Mouse (Mus musculus): Measurements from ENCODE around the gene Magi1. TPM values are rescaled to one million over a fixed set of nuclear protein-coding genes. Genes with fewer than 3 reads are reported as not detected.

Gene Magi1
- polyA plus RNA-seq, 1 experiment from 2014 or later, result 7.0 TPM

GRCm38 (mm10) chr6:93821512-93821911, 462.2 kb downstream of the Magi1 start:
- no peak overlapping the region for H3K4me3 ChIP-seq (ENCODE audit: low read length)
- no peak overlapping the region for H3K4me2 ChIP-seq (replicated peaks; ENCODE audit: low read depth, low read length)
- no peaks in the 10 kb centered on the region for H3K36me3 ChIP-seq (ENCODE audit: insufficient read depth, low read length)
- H3K27me3 ChIP-seq (ENCODE audit: insufficient read depth, low read length), result no peaks in the 10 kb centered on the region
- WGBS, result 24% methylated on average over 7 of the region's 7 CpGs
- H3K27ac ChIP-seq (ENCODE audit: low read length), result no peak overlapping the region; the same call in 1 of the 2 replicates
- H3K9ac ChIP-seq (replicated peaks; ENCODE audit: low read length), result no peak overlapping the region
- peak; percentile 61; the same call in 1 of the 2 replicates for ATAC-seq (ENCODE audit: low FRiP score, low TSS enrichment)
- H3K4me1 ChIP-seq (ENCODE audit: insufficient read depth, low read length), result peaks cover 21% of the 10 kb centered on the region; the same call in 1 of the 2 replicates
- H3K9me3 ChIP-seq (ENCODE audit: low read length), result no peaks in the 10 kb centered on the region

GRCm38 (mm10) chr6:93819888-93820287, 463.8 kb downstream of the Magi1 start:
- WGBS, result 47% methylated on average over 6 of the region's 6 CpGs
- no peaks in the 10 kb centered on the region for H3K36me3 ChIP-seq (ENCODE audit: insufficient read depth, low read length)
- no peaks in the 10 kb centered on the region for H3K9me3 ChIP-seq (ENCODE audit: low read length)
- no peak overlapping the region for H3K27ac ChIP-seq (ENCODE audit: low read length)
- no peak; the same call in 1 of the 2 replicates for ATAC-seq (ENCODE audit: low FRiP score, low TSS enrichment)
- no peak overlapping the region for H3K4me2 ChIP-seq (replicated peaks; ENCODE audit: low read depth, low read length)
- peaks cover 21% of the 10 kb centered on the region; the same call in 1 of the 2 replicates for H3K4me1 ChIP-seq (ENCODE audit: insufficient read depth, low read length)
- no peak overlapping the region for H3K4me3 ChIP-seq (ENCODE audit: low read length)
- H3K27me3 ChIP-seq (ENCODE audit: insufficient read depth, low read length), result no peaks in the 10 kb centered on the region
- no peak overlapping the region for H3K9ac ChIP-seq (replicated peaks; ENCODE audit: low read length)

GRCm38 (mm10) chr6:93819282-93819681, 464.4 kb downstream of the Magi1 start:
- 92% methylated on average over 4 of the region's 4 CpGs for WGBS
- peaks cover 21% of the 10 kb centered on the region; the same call in 1 of the 2 replicates for H3K4me1 ChIP-seq (ENCODE audit: insufficient read depth, low read length)
- no peak overlapping the region for H3K4me3 ChIP-seq (ENCODE audit: low read length)
- H3K27me3 ChIP-seq (ENCODE audit: insufficient read depth, low read length), result no peaks in the 10 kb centered on the region
- H3K9ac ChIP-seq (replicated peaks; ENCODE audit: low read length), result no peak overlapping the region
- no peaks in the 10 kb centered on the region for H3K36me3 ChIP-seq (ENCODE audit: insufficient read depth, low read length)
- no peak overlapping the region for H3K4me2 ChIP-seq (replicated peaks; ENCODE audit: low read depth, low read length)
- no peak for ATAC-seq (ENCODE audit: low FRiP score, low TSS enrichment)
- H3K9me3 ChIP-seq (ENCODE audit: low read length), result no peaks in the 10 kb centered on the region
- H3K27ac ChIP-seq (ENCODE audit: low read length), result no peak overlapping the region

GRCm38 (mm10) chr6:93818494-93818893, 465.2 kb downstream of the Magi1 start:
- peak; percentile 59; the same call in 1 of the 2 replicates for ATAC-seq (ENCODE audit: low FRiP score, low TSS enrichment)
- no peak overlapping the region for H3K4me2 ChIP-seq (replicated peaks; ENCODE audit: low read depth, low read length)
- H3K4me1 ChIP-seq (ENCODE audit: insufficient read depth, low read length), result peaks cover 21% of the 10 kb centered on the region; the same call in 1 of the 2 replicates
- no peaks in the 10 kb centered on the region for H3K9me3 ChIP-seq (ENCODE audit: low read length)
- H3K27me3 ChIP-seq (ENCODE audit: insufficient read depth, low read length), result no peaks in the 10 kb centered on the region
- no peak overlapping the region for H3K9ac ChIP-seq (replicated peaks; ENCODE audit: low read length)
- H3K36me3 ChIP-seq (ENCODE audit: insufficient read depth, low read length), result no peaks in the 10 kb centered on the region
- no peak overlapping the region for H3K27ac ChIP-seq (ENCODE audit: low read length)
- WGBS, result 48% methylated on average over 4 of the region's 4 CpGs
- H3K4me3 ChIP-seq (ENCODE audit: low read length), result no peak overlapping the region

GRCm38 (mm10) chr6:93805407-93805936, 478.2 kb downstream of the Magi1 start:
- H3K4me2 ChIP-seq (replicated peaks; ENCODE audit: low read depth, low read length), result no peak overlapping the region
- no peak overlapping the region for H3K9ac ChIP-seq (replicated peaks; ENCODE audit: low read length)
- no peaks in the 10 kb centered on the region for H3K36me3 ChIP-seq (ENCODE audit: insufficient read depth, low read length)
- no peak overlapping the region for H3K4me3 ChIP-seq (ENCODE audit: low read length)
- no peak overlapping the region for H3K27ac ChIP-seq (ENCODE audit: low read length)
- no peak for ATAC-seq (ENCODE audit: low FRiP score, low TSS enrichment)
- H3K9me3 ChIP-seq (ENCODE audit: low read length), result no peaks in the 10 kb centered on the region
- H3K4me1 ChIP-seq (ENCODE audit: insufficient read depth, low read length), result peaks cover 19% of the 10 kb centered on the region
- WGBS, result 81% methylated on average over 5 of the region's 5 CpGs
- H3K27me3 ChIP-seq (ENCODE audit: insufficient read depth, low read length), result no peaks in the 10 kb centered on the region

- H3K36me3 ChIP-seq (ENCODE audit: insufficient read depth, low read length), result no peaks in the 10 kb centered on the region
- H3K27ac ChIP-seq (ENCODE audit: low read length), result peak overlapping the region; percentile 35; the same call in 1 of the 2 replicates
- WGBS, result 41% methylated on average over 4 of the region's 4 CpGs
- ATAC-seq (ENCODE audit: low FRiP score, low TSS enrichment), result no peak
- H3K4me3 ChIP-seq (ENCODE audit: low read length), result no peak overlapping the region
- H3K9me3 ChIP-seq (ENCODE audit: low read length), result no peaks in the 10 kb centered on the region
- H3K27me3 ChIP-seq (ENCODE audit: insufficient read depth, low read length), result no peaks in the 10 kb centered on the region
- no peak overlapping the region for H3K9ac ChIP-seq (replicated peaks; ENCODE audit: low read length)
- peaks cover 21% of the 10 kb centered on the region for H3K4me1 ChIP-seq (ENCODE audit: insufficient read depth, low read length)
- H3K4me2 ChIP-seq (replicated peaks; ENCODE audit: low read depth, low read length), result no peak overlapping the region
Observed at GRCm38 (mm10) chr6:93802390-93802789, 481.3 kb downstream of the Magi1 start.

- no peaks in the 10 kb centered on the region for H3K9me3 ChIP-seq (ENCODE audit: low read length)
- H3K36me3 ChIP-seq (ENCODE audit: insufficient read depth, low read length), result no peaks in the 10 kb centered on the region
- H3K27ac ChIP-seq (ENCODE audit: low read length), result peak overlapping the region; percentile 31
- H3K4me3 ChIP-seq (ENCODE audit: low read length), result no peak overlapping the region
- 52% methylated on average over 4 of the region's 4 CpGs for WGBS
- no peak for ATAC-seq (ENCODE audit: low FRiP score, low TSS enrichment)
- H3K4me2 ChIP-seq (replicated peaks; ENCODE audit: low read depth, low read length), result no peak overlapping the region
- H3K4me1 ChIP-seq (ENCODE audit: insufficient read depth, low read length), result peaks cover 21% of the 10 kb centered on the region
- H3K9ac ChIP-seq (replicated peaks; ENCODE audit: low read length), result no peak overlapping the region
- no peaks in the 10 kb centered on the region for H3K27me3 ChIP-seq (ENCODE audit: insufficient read depth, low read length)
Observed at GRCm38 (mm10) chr6:93800465-93800864, 483.3 kb downstream of the Magi1 start.

- WGBS, result 84% methylated on average over 10 of the region's 10 CpGs
- Histone ChIP-seq H3K4me3 (ENCODE audit: low read length) (no peak overlapping the region), H3K27ac (ENCODE audit: low read length) (no peak overlapping the region), H3K9me3 (ENCODE audit: low read length) (no peaks in the 10 kb centered on the region), H3K27me3 (ENCODE audit: insufficient read depth, low read length) (no peaks in the 10 kb centered on the region), H3K9ac (replicated peaks; ENCODE audit: low read length) (no peak overlapping the region), H3K4me2 (replicated peaks; ENCODE audit: low read depth, low read length) (no peak overlapping the region), H3K4me1 (ENCODE audit: insufficient read depth, low read length) (no peaks in the 10 kb centered on the region), H3K36me3 (ENCODE audit: insufficient read depth, low read length) (no peaks in the 10 kb centered on the region)
- ATAC-seq (ENCODE audit: low FRiP score, low TSS enrichment), result no peak
Observed at GRCm38 (mm10) chr6:93792309-93793215, 491.2 kb downstream of the Magi1 start.

- Histone ChIP-seq H3K9me3 (ENCODE audit: low read length) (no peaks in the 10 kb centered on the region), H3K9ac (replicated peaks; ENCODE audit: low read length) (no peak overlapping the region), H3K27ac (ENCODE audit: low read length) (no peak overlapping the region), H3K27me3 (ENCODE audit: insufficient read depth, low read length) (no peaks in the 10 kb centered on the region), H3K4me3 (ENCODE audit: low read length) (no peak overlapping the region), H3K36me3 (ENCODE audit: insufficient read depth, low read length) (no peaks in the 10 kb centered on the region), H3K4me1 (ENCODE audit: insufficient read depth, low read length) (no peaks in the 10 kb centered on the region), H3K4me2 (replicated peaks; ENCODE audit: low read depth, low read length) (no peak overlapping the region)
- no peak for ATAC-seq (ENCODE audit: low FRiP score, low TSS enrichment)
Observed at GRCm38 (mm10) chr6:93789721-93790120, 494.0 kb downstream of the Magi1 start.

GRCm38 (mm10) chr6:93787042-93787441, 496.7 kb downstream of the Magi1 start:
- H3K9ac ChIP-seq (replicated peaks; ENCODE audit: low read length), result no peak overlapping the region
- no peak overlapping the region for H3K27ac ChIP-seq (ENCODE audit: low read length)
- H3K4me3 ChIP-seq (ENCODE audit: low read length), result no peak overlapping the region
- H3K4me2 ChIP-seq (replicated peaks; ENCODE audit: low read depth, low read length), result no peak overlapping the region
- H3K4me1 ChIP-seq (ENCODE audit: insufficient read depth, low read length), result no peaks in the 10 kb centered on the region
- ATAC-seq (ENCODE audit: low FRiP score, low TSS enrichment), result no peak
- H3K36me3 ChIP-seq (ENCODE audit: insufficient read depth, low read length), result no peaks in the 10 kb centered on the region
- H3K27me3 ChIP-seq (ENCODE audit: insufficient read depth, low read length), result no peaks in the 10 kb centered on the region
- WGBS, result 84% methylated on average over 3 of the region's 3 CpGs
- no peaks in the 10 kb centered on the region for H3K9me3 ChIP-seq (ENCODE audit: low read length)

All from kidney, embryonic 16.5 days (tissue).